Mouse (Mus musculus): Measurements from ENCODE around the gene Retnlb. TPM values are rescaled to one million over a fixed set of nuclear protein-coding genes. Genes with fewer than 3 reads are reported as not detected.
"Not testable (repeated sequence)": the region's sequence is repeated elsewhere in the genome, so short reads cannot be mapped to it uniquely, and the experiment has no call there.

Gene Retnlb
- polyA plus RNA-seq, 1 experiment from 2014 or later, result not detected

DNA sequence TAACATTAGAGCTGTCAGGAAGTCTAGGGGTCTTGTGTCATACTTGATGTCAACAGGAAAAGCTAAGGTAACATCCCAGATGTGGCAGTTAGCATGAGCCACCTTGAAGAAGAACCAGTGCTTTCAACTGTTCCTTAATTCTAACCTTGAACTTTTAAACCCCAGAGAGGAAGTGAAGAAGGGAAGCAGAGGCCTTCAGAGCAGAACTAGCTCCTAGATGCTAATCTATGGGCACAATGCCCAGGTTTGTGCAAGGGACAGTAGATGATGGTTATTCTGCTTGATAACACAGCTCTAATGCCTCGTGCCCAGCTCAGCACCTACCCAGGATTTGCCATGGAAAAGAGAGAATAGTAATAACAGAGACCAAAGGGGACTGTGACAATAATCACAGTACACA is 17.0 kb downstream of the Retnlb start:
- H3K9me3 ChIP-seq (ENCODE audit: control insufficient read depth, low read length); H3K4me3 ChIP-seq (ENCODE audit: low read length); H3K27ac ChIP-seq (ENCODE audit: low read depth, low read length); H3K27me3 ChIP-seq (ENCODE audit: control insufficient read depth, insufficient read depth, low read length); H3K4me2 ChIP-seq (replicated peaks; ENCODE audit: low read depth, low read length); H3K36me3 ChIP-seq (ENCODE audit: control insufficient read depth, insufficient read depth, low read length); H3K4me1 ChIP-seq (ENCODE audit: control insufficient read depth, insufficient read depth, low read length); H3K9ac ChIP-seq (ENCODE audit: low read depth, low read length); ATAC-seq (ENCODE audit: low FRiP score, low TSS enrichment): not testable (repeated sequence)
- WGBS, result 65% methylated on average over 1 of the region's 1 CpGs

DNA sequence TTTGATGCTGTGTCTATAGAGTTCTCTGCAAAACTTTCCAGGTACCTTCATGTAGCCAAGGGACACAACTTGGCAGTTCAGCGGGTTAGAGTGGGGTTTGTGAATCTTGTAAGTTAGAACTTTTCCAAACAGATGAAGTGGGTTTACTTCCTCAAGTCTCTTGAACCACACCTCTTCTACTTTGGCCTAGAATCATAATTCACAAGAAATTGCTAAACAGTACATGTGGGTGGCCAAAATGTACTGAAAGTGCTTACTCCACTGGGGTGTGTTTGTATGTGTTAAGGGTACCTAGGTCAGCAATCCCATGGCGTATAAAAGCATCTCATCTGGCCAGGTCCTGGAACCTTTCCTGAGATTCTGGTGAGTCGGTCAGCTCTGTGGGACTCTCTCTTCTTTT is 25.6 kb downstream of the Retnlb start, which contains the start of gene Retnla:
TSS of gene Retnla (plus strand) at position 286 of the 400 bp plus-strand sequence.
- no peak for ATAC-seq (ENCODE audit: low FRiP score, low TSS enrichment)
- no peak within 1 kb of the TSS for H3K4me3 ChIP-seq (ENCODE audit: low read length)
- H3K9me3 ChIP-seq (ENCODE audit: control insufficient read depth, low read length), result no peaks in the 10 kb centered on the region
- H3K4me1 ChIP-seq (ENCODE audit: control insufficient read depth, insufficient read depth, low read length), result no peaks in the 10 kb centered on the region
- no peaks in the 10 kb centered on the region for H3K27me3 ChIP-seq (ENCODE audit: control insufficient read depth, insufficient read depth, low read length)
- no peaks in the 10 kb centered on the region for H3K36me3 ChIP-seq (ENCODE audit: control insufficient read depth, insufficient read depth, low read length)
- H3K27ac ChIP-seq (ENCODE audit: low read depth, low read length), result no peak within 1 kb of the TSS
- H3K4me2 ChIP-seq (replicated peaks; ENCODE audit: low read depth, low read length), result no peak within 1 kb of the TSS
- WGBS, result 87% methylated on average over 3 of the region's 3 CpGs
- H3K9ac ChIP-seq (ENCODE audit: low read depth, low read length), result no peak within 1 kb of the TSS

DNA sequence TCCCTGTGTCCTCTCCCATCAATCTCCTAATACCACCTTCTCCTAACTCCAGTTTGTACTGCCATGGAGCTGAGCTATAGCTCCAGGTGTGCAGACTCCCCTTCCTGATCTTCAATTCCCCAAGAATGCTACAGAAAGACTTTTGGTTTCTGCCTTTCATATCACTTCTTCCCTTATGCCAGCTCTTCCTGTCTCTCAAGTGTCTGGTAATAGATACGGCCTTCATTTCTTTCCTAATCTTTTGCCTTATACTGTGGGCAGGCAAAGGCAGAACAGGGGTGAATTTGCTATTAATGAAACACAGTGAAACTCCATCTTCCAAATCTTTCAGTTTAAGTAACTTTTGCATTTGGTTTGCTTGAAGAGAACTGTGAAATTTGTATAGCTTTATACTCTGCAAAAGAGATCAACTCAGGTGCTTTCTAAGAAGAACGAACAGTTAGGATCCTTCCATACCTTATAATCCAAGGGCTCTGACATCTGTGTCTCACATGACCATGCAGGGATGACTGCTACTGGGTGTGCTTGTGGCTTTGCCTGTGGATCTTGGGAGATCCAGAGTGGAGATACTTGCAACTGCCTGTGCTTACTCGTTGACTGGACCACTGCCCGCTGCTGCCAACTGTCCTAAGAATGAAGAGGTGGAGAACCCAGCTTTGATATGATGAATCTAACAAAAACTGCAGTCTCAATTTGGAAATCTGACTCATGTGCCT is 27.2 kb downstream of the Retnlb start:
- no peak overlapping the region for H3K4me2 ChIP-seq (replicated peaks; ENCODE audit: low read depth, low read length)
- 89% methylated on average over 4 of the region's 4 CpGs for WGBS
- no peak overlapping the region for H3K4me3 ChIP-seq (ENCODE audit: low read length)
- no peak for ATAC-seq (ENCODE audit: low FRiP score, low TSS enrichment)
- H3K36me3 ChIP-seq (ENCODE audit: control insufficient read depth, insufficient read depth, low read length), result no peaks in the 10 kb centered on the region
- no peaks in the 10 kb centered on the region for H3K9me3 ChIP-seq (ENCODE audit: control insufficient read depth, low read length)
- H3K9ac ChIP-seq (ENCODE audit: low read depth, low read length), result no peak overlapping the region
- no peaks in the 10 kb centered on the region for H3K27me3 ChIP-seq (ENCODE audit: control insufficient read depth, insufficient read depth, low read length)
- H3K27ac ChIP-seq (ENCODE audit: low read depth, low read length), result no peak overlapping the region
- H3K4me1 ChIP-seq (ENCODE audit: control insufficient read depth, insufficient read depth, low read length), result no peaks in the 10 kb centered on the region

DNA sequence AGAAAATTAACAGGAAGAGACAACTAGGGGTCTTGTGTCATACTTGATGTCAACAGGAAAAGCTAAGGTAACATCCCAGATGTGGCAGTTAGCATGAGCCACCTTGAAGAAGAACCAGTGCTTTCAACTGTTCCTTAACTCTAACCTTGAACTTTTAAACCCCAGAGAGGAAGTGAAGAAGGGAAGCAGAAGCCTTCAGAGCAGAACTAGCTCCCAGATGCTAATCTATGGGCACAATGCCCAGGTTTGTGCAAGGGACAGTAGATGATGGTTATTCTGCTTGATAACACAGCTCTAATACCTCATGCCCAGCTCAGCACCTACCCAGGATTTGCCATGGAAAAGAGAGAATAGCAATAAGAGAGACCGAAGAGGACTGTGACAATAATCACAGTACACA is 48.3 kb downstream of the Retnlb start:
- not testable (repeated sequence) for H3K27ac ChIP-seq (ENCODE audit: low read depth, low read length); H3K4me2 ChIP-seq (replicated peaks; ENCODE audit: low read depth, low read length); H3K4me1 ChIP-seq (ENCODE audit: control insufficient read depth, insufficient read depth, low read length); ATAC-seq (ENCODE audit: low FRiP score, low TSS enrichment); H3K4me3 ChIP-seq (ENCODE audit: low read length); H3K36me3 ChIP-seq (ENCODE audit: control insufficient read depth, insufficient read depth, low read length); H3K9ac ChIP-seq (ENCODE audit: low read depth, low read length); H3K27me3 ChIP-seq (ENCODE audit: control insufficient read depth, insufficient read depth, low read length); H3K9me3 ChIP-seq (ENCODE audit: control insufficient read depth, low read length)
- WGBS, result 98% methylated on average over 1 of the region's 1 CpGs

DNA sequence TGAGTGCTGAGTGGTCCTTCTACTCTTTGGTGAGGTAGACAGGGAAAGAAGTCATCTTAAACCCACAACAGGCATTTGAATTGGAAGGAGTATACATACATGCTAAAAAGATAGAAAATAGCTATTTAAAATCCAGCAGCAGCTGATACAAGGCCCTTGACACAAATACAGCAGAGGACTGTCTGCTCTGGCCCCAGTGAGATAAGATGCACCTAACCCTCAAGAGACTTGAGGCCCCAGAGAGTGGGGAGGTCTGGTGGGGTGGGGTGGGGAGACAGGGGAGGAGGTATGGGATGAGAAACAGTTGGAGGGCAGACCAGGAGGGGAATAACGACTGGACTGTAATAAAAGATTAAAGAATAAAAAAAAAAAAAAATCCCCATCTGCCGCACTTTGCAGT is 51.0 kb downstream of the Retnlb start:
- 64% methylated on average over 2 of the region's 2 CpGs for WGBS
- Histone ChIP-seq H3K4me2 (replicated peaks; ENCODE audit: low read depth, low read length) (no peak overlapping the region), H3K27me3 (ENCODE audit: control insufficient read depth, insufficient read depth, low read length) (no peaks in the 10 kb centered on the region), H3K9ac (ENCODE audit: low read depth, low read length) (no peak overlapping the region), H3K4me1 (ENCODE audit: control insufficient read depth, insufficient read depth, low read length) (no peaks in the 10 kb centered on the region), H3K9me3 (ENCODE audit: control insufficient read depth, low read length) (no peaks in the 10 kb centered on the region), H3K36me3 (ENCODE audit: control insufficient read depth, insufficient read depth, low read length) (no peaks in the 10 kb centered on the region), H3K27ac (ENCODE audit: low read depth, low read length) (no peak overlapping the region), H3K4me3 (ENCODE audit: low read length) (no peak overlapping the region)
- no peak for ATAC-seq (ENCODE audit: low FRiP score, low TSS enrichment)

Other genes with a start within 250 kb of the Retnlb start
- not detected in 2 replicates for gene Trat1, start 44.8 kb upstream of the Retnlb start, polyA plus RNA-seq (2014; fragmentation: Nextera tagmentation; extraction: Ambion mirVana)
- gene Retnla, start 25.7 kb downstream of the Retnlb start, polyA plus RNA-seq (2014; fragmentation: Nextera tagmentation; extraction: Ambion mirVana), result not detected in 2 replicates
- not detected in 2 replicates for gene Retnlg, start 55.8 kb downstream of the Retnlb start, polyA plus RNA-seq (2014; fragmentation: Nextera tagmentation; extraction: Ambion mirVana)
- gene Dzip3, start 177.3 kb downstream of the Retnlb start, polyA plus RNA-seq (2014; fragmentation: Nextera tagmentation; extraction: Ambion mirVana), result 37.8 and 44.2 TPM in 2 replicates
- gene Cip2a, start 177.3 kb downstream of the Retnlb start, polyA plus RNA-seq (2014; fragmentation: Nextera tagmentation; extraction: Ambion mirVana), result 33.4 and 37.7 TPM in 2 replicates
- gene Myh15, start 240.6 kb downstream of the Retnlb start, polyA plus RNA-seq (2014; fragmentation: Nextera tagmentation; extraction: Ambion mirVana), result not detected in 2 replicates

All from kidney, embryonic 14.5 days (tissue).